Mouse (Mus musculus) embryonic facial prominence, embryonic 11.5 days (tissue): ENCODE results near the gene Bcl2l13. TPM values are rescaled to one million over a fixed set of nuclear protein-coding genes. Genes with fewer than 3 reads are reported as not detected.

ENCODE experiments used
- ATAC-seq: fragments of 200-750 bp; cut with Nextera tagmentation; replicated peaks from 2 replicates; pipeline ENCODE4 v1.8.0; 2017; ENCODE audit warnings: low read depth; ENCODE audit not compliant: insufficient number of reproducible peaks, low FRiP score, low TSS enrichment
- DNase-seq: peaks from one replicate; pipeline ENCODE4 v3.0.0-alpha.2; 2015; ENCODE audit warnings: low spot score
- H3K27ac ChIP-seq: fragments of 300-500 bp; sonication (generic); replicated peaks from 2 replicates; pipeline ENCODE4 v1.5.1; 2014; ENCODE audit warnings: mild to moderate bottlenecking, low read depth, low read length, control low read depth
- H3K27me3 ChIP-seq: fragments of 300-500 bp; sonication (generic); 2 replicates; pipeline ENCODE4 v1.6.1; 2014; ENCODE audit warnings: mild to moderate bottlenecking, low read length, moderate library complexity, mixed read lengths; ENCODE audit not compliant: control insufficient read depth, insufficient read depth
- H3K36me3 ChIP-seq: fragments of 300-500 bp; sonication (generic); replicated peaks from 2 replicates; pipeline ENCODE4 v1.6.1; 2014; ENCODE audit warnings: low read depth, mild to moderate bottlenecking, low read length, moderate library complexity, mixed read lengths; ENCODE audit not compliant: control insufficient read depth, insufficient read depth
- H3K4me1 ChIP-seq: fragments of 300-500 bp; sonication (generic); 2 replicates; pipeline ENCODE4 v1.6.1; 2014; ENCODE audit warnings: low read length, mixed read lengths; ENCODE audit not compliant: control insufficient read depth, insufficient read depth
- H3K4me2 ChIP-seq: fragments of 300-500 bp; sonication (generic); 2 replicates; pipeline ENCODE4 v1.6.1; 2014; ENCODE audit warnings: low read depth, mild to moderate bottlenecking, control low read depth, low read length, moderate library complexity
- H3K4me3 ChIP-seq: fragments of 300-500 bp; sonication (generic); 2 replicates; pipeline ENCODE4 v1.5.1; 2014; ENCODE audit warnings: low read depth, low read length, control low read depth
- H3K9ac ChIP-seq: fragments of 300-500 bp; sonication (generic); replicated peaks from 2 replicates; pipeline ENCODE4 v1.6.1; 2014; ENCODE audit warnings: mild to moderate bottlenecking, control low read depth, low read length
- H3K9me3 ChIP-seq: fragments of 300-500 bp; sonication (generic); replicated peaks from 2 replicates; pipeline ENCODE4 v1.6.1; 2016; ENCODE audit warnings: mild to moderate bottlenecking, low read length, inconsistent platforms, mixed read lengths; ENCODE audit not compliant: control insufficient read depth
- WGBS: fragments of 180-500 bp; shearing (Covaris S2); extraction: QIAGEN DNeasy Blood & Tissue Kit; methylation state at CpG from one replicate; pipeline ENCODE4 v1.1.7; 2014; 5-methylcytosine and 5-hydroxymethylcytosine counted together
- polyA plus RNA-seq: library from polyadenylated mRNA; unstranded; fragments of >200 nt; fragmentation: Nextera tagmentation; extraction: Ambion mirVana; gene quantifications from 2 replicates; pipeline ENCODE4 v1.2.1, GENCODE M21; 2014

The Bcl2l13 gene
- polyA plus RNA-seq = 36.6 and 40.1 TPM in 2 replicates

DNA sequence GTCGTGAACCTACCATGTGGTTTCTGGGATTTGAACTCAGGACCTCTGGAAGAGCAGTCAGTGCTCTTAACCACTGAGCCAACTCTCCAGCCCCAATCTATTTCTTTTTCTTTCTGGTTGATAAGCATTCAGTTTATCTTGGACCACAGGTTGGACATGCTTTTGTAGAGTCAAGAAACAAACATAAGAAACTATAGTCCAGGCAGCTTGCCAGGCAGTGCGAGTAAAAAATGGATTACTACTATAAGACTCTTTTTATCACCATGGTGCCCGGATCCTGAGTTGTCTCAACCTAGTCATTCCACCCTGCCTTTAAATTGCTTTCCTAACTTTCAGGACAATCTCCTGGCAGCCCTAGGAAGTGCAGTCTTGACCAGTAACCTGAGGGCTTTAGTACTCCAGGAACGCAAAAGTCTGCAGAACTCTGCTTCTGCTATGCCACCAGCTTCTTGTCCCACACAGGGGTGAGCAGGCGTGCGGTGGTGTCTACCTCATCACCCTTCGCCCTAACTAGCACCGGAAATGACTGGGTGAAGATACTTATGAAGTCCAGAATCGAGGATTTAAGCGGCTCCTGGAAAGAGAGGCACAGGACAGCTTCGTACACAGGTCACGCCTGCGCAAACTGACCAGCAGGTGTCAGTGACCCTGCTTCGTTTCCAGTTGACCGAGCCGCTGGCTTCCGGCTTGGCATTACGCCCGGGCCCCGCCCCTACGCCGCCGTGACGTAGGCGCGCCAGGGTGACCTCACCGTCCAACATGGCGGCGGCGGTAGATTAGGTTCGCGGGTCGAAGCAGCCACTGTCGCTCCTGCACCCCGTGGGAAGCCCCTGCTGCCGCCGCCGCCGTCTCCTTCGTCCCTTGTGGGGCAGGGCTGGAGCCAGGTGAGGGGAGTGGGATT is at the start of gene Bcl2l13:
Gene Bcl2l13 (plus strand): TSS at position 739 of the 901 bp plus-strand sequence.
- Histone ChIP-seq H3K9ac (peak within 1 kb of the TSS; percentile 91), H3K27me3 (no peaks in the 10 kb centered on the region), H3K9me3 (no peaks in the 10 kb centered on the region), H3K4me1 (no peaks in the 10 kb centered on the region), H3K4me2 (peak within 1 kb of the TSS; percentile 65), H3K4me3 (peak within 1 kb of the TSS; percentile 79), H3K36me3 (no peaks in the 10 kb centered on the region; the same call in 1 of the 2 replicates), H3K27ac (peak within 1 kb of the TSS; percentile 88)
- WGBS = 5% methylated on average over 40 of the region's 40 CpGs
- peak; percentile 92 for DNase-seq
- ATAC-seq = peak; percentile 86

DNA sequence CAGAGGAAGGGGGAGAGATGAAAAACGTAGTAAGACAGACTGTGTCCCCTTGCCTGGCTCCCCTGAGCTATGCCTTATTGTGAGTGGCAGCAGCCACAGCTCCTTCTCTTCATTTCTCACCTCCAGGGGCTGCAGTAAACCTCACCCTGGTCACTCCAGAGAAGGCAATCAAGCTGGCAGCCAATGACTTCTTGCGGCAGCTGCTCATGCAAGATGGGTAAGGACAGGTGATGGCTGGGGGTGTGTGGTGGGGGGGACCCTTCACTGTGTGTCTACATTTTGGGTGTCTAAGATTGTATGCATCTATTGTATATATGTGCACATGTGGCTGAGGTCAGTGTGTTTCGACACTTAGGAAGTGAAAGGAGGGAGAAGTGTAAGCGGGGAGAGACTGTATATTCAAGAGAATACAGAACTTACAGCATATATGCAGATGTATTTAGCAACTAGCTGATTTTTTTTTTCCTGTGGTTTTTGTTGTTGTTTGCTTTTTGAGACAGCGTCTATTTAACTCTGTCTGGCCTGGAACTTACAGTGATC is 47.9 kb upstream of the Bcl2l13 start:
- Histone ChIP-seq H3K27ac (no peak overlapping the region), H3K9me3 (no peaks in the 10 kb centered on the region), H3K4me1 (no peaks in the 10 kb centered on the region), H3K9ac (no peak overlapping the region), H3K36me3 (no peaks in the 10 kb centered on the region), H3K4me2 (no peak overlapping the region), H3K27me3 (no peaks in the 10 kb centered on the region), H3K4me3 (no peak overlapping the region)
- ATAC-seq (no peak), DNase-seq (no peak)
- WGBS = 82% methylated on average over 5 of the region's 5 CpGs

DNA sequence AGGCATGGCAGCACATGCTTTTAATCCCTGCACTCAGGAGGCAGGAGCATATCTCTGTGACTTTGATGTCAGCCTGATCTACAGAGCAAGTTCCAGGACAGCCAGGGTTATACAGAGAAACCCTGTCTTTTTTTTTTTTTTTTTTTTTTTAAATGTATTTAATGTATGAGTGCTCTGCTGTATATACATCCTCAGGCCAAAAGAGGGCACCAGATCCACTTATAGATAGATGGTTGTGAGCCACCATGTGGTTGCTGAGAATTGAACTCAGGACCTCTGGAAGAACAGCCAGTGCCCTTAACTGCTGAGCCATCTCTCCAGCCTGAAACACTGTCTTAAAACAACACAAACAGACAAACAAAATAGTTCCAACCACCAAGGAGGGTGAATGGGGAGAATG is 47.1 kb upstream of the Bcl2l13 start:
- Histone ChIP-seq H3K4me3 (no peak overlapping the region), H3K36me3 (no peaks in the 10 kb centered on the region; the same call in 1 of the 2 replicates), H3K27ac (no peak overlapping the region), H3K4me2 (no peak overlapping the region), H3K9ac (no peak overlapping the region), H3K4me1 (no peaks in the 10 kb centered on the region), H3K27me3 (no peaks in the 10 kb centered on the region), H3K9me3 (no peaks in the 10 kb centered on the region)
- ATAC-seq (no peak), DNase-seq (peak; percentile 44)

GRCm38 (mm10) chr6:120790153-120790552 is 45.9 kb upstream of the Bcl2l13 start:
- Histone ChIP-seq H3K36me3 (no peaks in the 10 kb centered on the region; the same call in 1 of the 2 replicates), H3K9ac (no peak overlapping the region), H3K9me3 (no peaks in the 10 kb centered on the region), H3K4me2 (no peak overlapping the region), H3K27ac (no peak overlapping the region), H3K4me1 (no peaks in the 10 kb centered on the region), H3K27me3 (no peaks in the 10 kb centered on the region), H3K4me3 (no peak overlapping the region)
- no peak for DNase-seq
- ATAC-seq = no peak
- WGBS = 95% methylated on average over 10 of the region's 11 CpGs

DNA sequence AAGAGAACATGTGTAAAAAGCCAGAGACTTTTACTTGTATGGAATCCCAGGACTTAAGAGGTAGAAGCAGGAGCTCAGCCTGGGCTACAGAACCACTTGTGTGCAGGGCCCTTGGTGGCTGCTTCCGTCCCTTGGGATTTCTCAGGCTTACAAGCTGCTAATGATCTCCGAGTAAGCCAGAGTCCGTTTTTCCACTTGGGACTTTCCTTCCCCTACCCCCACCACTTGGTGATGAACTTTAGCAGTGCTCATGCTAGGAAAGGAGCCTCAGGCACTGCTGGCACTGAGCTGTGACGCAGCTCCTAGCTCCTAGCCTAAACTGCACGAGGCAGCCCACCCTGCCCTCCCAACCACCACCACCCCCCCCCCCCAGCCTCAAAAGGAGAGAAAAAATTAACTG is 45.3 kb upstream of the Bcl2l13 start:
- Histone ChIP-seq H3K27me3 (no peaks in the 10 kb centered on the region), H3K9me3 (no peaks in the 10 kb centered on the region), H3K9ac (no peak overlapping the region), H3K4me3 (no peak overlapping the region), H3K27ac (no peak overlapping the region), H3K36me3 (no peaks in the 10 kb centered on the region; the same call in 1 of the 2 replicates), H3K4me2 (no peak overlapping the region), H3K4me1 (no peaks in the 10 kb centered on the region)
- no peak for DNase-seq
- no peak for ATAC-seq
- 72% methylated on average over 5 of the region's 5 CpGs for WGBS

DNA sequence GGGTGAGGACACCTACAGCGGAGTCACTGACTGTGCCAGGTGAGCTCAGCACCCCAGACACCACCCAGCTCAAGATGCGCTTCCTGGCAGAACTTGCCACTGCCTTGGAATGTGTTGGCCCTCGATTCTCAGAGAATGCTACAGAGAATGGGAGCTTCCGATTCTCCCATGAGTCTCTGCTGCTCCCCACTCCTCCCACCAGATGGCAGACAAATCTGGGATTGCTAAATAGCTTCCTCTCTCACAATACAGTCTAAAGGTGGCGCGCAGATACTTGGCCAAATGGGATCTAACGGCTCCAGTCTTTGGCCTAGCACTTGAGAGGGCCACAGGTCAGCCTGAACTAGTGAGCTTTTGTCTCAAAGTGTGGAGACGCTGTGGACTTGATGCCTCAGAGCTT is 43.1 kb upstream of the Bcl2l13 start:
- DNase-seq = no peak
- no peaks in the 10 kb centered on the region for H3K9me3 ChIP-seq
- H3K27me3 ChIP-seq = no peaks in the 10 kb centered on the region
- H3K4me1 ChIP-seq = no peaks in the 10 kb centered on the region
- H3K9ac ChIP-seq = no peak overlapping the region
- ATAC-seq = no peak
- no peak overlapping the region for H3K4me3 ChIP-seq
- H3K4me2 ChIP-seq = no peak overlapping the region
- H3K36me3 ChIP-seq = no peaks in the 10 kb centered on the region; the same call in none of the 2 replicates
- H3K27ac ChIP-seq = no peak overlapping the region
- 87% methylated on average over 8 of the region's 8 CpGs for WGBS

DNA sequence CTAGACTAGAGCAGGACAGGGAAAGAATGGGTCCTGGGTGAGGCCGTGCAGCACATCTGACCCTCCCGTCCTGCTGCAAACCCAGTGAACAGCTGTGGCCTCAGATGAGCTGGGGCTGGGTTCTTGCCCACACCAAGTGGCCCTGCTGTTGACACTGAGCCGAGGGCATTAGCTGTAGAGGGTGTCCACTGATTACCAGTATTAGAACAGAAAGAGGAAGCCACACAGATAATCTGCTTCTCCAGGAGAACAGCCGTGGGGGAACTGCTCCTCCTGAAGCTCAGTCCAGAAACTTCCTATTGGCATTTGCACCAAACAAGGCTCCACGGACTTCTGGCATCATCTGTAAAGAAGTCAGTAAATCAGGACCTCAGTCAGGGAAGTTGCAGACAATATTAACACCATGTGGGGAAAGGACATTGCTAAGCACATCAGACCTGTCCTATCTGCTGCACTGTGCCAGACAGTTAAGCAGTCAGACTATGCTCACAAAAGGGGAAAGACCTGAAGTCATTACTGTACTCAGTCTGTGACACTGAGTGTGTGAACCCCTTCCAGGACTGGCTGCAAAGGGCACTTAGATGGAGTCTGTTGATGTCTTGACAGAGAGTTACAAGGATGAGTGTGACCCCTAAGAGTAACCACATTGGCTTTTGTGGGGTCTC is 40.5 kb upstream of the Bcl2l13 start:
- DNase-seq (no peak), ATAC-seq (no peak)
- Histone ChIP-seq H3K27me3 (no peaks in the 10 kb centered on the region), H3K9ac (no peak overlapping the region), H3K36me3 (peaks cover 6% of the 10 kb centered on the region), H3K4me3 (no peak overlapping the region), H3K4me1 (no peaks in the 10 kb centered on the region), H3K27ac (no peak overlapping the region), H3K9me3 (no peaks in the 10 kb centered on the region), H3K4me2 (no peak overlapping the region)
- 84% methylated on average over 5 of the region's 5 CpGs for WGBS

DNA sequence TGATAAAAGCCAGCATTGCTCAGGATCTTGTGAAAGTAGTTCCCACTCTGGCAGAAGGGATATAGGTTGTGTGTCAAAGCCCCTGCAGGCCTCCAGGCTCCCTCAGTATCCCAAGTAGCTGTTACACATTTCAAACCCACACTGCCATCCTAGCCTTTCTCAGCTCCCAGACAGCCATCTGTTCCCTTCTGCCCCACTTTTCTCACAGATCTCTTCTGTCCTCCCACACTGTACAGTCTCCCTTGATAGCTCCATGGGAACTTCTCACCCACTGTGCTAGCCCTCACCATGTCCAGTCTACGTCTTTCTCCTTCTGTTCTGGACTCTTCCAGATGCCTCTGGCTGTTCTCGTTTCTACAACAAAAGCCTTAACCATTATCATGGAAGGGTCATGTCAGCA is 39.9 kb upstream of the Bcl2l13 start:
- ATAC-seq = no peak
- H3K9me3 ChIP-seq = no peaks in the 10 kb centered on the region
- no peaks in the 10 kb centered on the region for H3K27me3 ChIP-seq
- DNase-seq = no peak
- no peak overlapping the region for H3K9ac ChIP-seq
- WGBS = 90% methylated on average over 2 of the region's 2 CpGs
- peaks cover 6% of the 10 kb centered on the region for H3K36me3 ChIP-seq
- H3K27ac ChIP-seq = no peak overlapping the region
- H3K4me3 ChIP-seq = no peak overlapping the region
- H3K4me1 ChIP-seq = no peaks in the 10 kb centered on the region
- no peak overlapping the region for H3K4me2 ChIP-seq
